Mouse (Mus musculus): ENCODE data around the gene Ube2c. TPM values are rescaled to one million over a fixed set of nuclear protein-coding genes. Genes with fewer than 3 reads are reported as not detected.

Gene Ube2c
- total RNA-seq, 1 experiment, result 159 TPM

- Histone ChIP-seq H3K36me3 (ENCODE audit: control insufficient read depth, insufficient read depth, low read length, poor library complexity, severe bottlenecking) (peaks cover 27% of the 10 kb centered on the region), H3K9me3 (ENCODE audit: control insufficient read depth, insufficient read depth, low read depth, low read length) (no peaks in the 10 kb centered on the region), H3K4me1 (ENCODE audit: control insufficient read depth in 2 of 2, insufficient read depth in 2 of 2, low read length in 2 of 2, poor library complexity in 1 of 2) (peaks cover 0 to 4% of the 10 kb centered on the region in 2 experiments; a peak in 2 of 4 replicates), H3K9ac (ENCODE audit: insufficient read depth, low read depth, low read length, poor library complexity, severe bottlenecking) (no peak overlapping the region), H3K4me3 (ENCODE audit: insufficient read depth in 1 of 2, low read depth in 1 of 2, low read length in 2 of 2, poor library complexity in 1 of 2, severe bottlenecking in 1 of 2) (no peak overlapping the region), H3K27ac (ENCODE audit: insufficient read depth, low read depth, low read length, poor library complexity, severe bottlenecking) (no peak overlapping the region)
- in situ Hi-C loops (cut with MboI; ENCODE audit: low sequenced_read_pairs in 2 of 2, unreplicated experiment in 2 of 2), result no loop called here
- no peak for TF ChIP-seq CHD2 (IDR thresholded peaks at IDR 0.05; ENCODE audit: low read depth, low read length)
- no peak for TF ChIP-seq HCFC1 (IDR thresholded peaks at IDR 0.05; ENCODE audit: borderline replicate concordance, insufficient read depth, low read length)
- TF ChIP-seq ZNF384 (IDR thresholded peaks at IDR 0.05; ENCODE audit: low read depth, low read length), result no peak
- no peak for TF ChIP-seq MAFK (IDR thresholded peaks at IDR 0.05; ENCODE audit: insufficient read depth, low read depth, low read length)
- no peak for TF ChIP-seq ZC3H11A (IDR thresholded peaks at IDR 0.05; ENCODE audit: borderline replicate concordance, low read depth, low read length)
- no peak for DNase-seq (ENCODE audit: low read depth, low spot score)
Observed at GRCm38 (mm10) chr2:164748991-164749390, 20.7 kb upstream of the Ube2c start.

GRCm38 (mm10) chr2:164752454-164752853 is 17.2 kb upstream of the Ube2c start:
- TF ChIP-seq ZC3H11A (IDR thresholded peaks at IDR 0.05; ENCODE audit: borderline replicate concordance, low read depth, low read length), result no peak
- no peak for TF ChIP-seq MAFK (IDR thresholded peaks at IDR 0.05; ENCODE audit: insufficient read depth, low read depth, low read length)
- no peak for TF ChIP-seq CHD2 (IDR thresholded peaks at IDR 0.05; ENCODE audit: low read depth, low read length)
- no peak for TF ChIP-seq HCFC1 (IDR thresholded peaks at IDR 0.05; ENCODE audit: borderline replicate concordance, insufficient read depth, low read length)
- no peak for TF ChIP-seq ZNF384 (IDR thresholded peaks at IDR 0.05; ENCODE audit: low read depth, low read length)
- Histone ChIP-seq H3K9ac (ENCODE audit: insufficient read depth, low read depth, low read length, poor library complexity, severe bottlenecking) (no peak overlapping the region), H3K4me1 (ENCODE audit: control insufficient read depth in 2 of 2, insufficient read depth in 2 of 2, low read length in 2 of 2, poor library complexity in 1 of 2) (peaks cover 0 to 2% of the 10 kb centered on the region in 2 experiments; a peak in 1 of 4 replicates), H3K9me3 (ENCODE audit: control insufficient read depth, insufficient read depth, low read depth, low read length) (no peaks in the 10 kb centered on the region), H3K27ac (ENCODE audit: insufficient read depth, low read depth, low read length, poor library complexity, severe bottlenecking) (no peak overlapping the region), H3K4me3 (ENCODE audit: insufficient read depth in 1 of 2, low read depth in 1 of 2, low read length in 2 of 2, poor library complexity in 1 of 2, severe bottlenecking in 1 of 2) (no peak overlapping the region), H3K36me3 (ENCODE audit: control insufficient read depth, insufficient read depth, low read length, poor library complexity, severe bottlenecking) (peaks cover 46% of the 10 kb centered on the region)
- no peak for DNase-seq (ENCODE audit: low read depth, low spot score)
- in situ Hi-C loops (cut with MboI; ENCODE audit: low sequenced_read_pairs in 2 of 2, unreplicated experiment in 2 of 2), result no loop called here

- H3K9me3 ChIP-seq (ENCODE audit: control insufficient read depth, insufficient read depth, low read depth, low read length), result no peaks in the 10 kb centered on the region
- in situ Hi-C loops (cut with MboI; ENCODE audit: low sequenced_read_pairs in 2 of 2, unreplicated experiment in 2 of 2), result no loop called here
- TF ChIP-seq ZC3H11A (IDR thresholded peaks at IDR 0.05; ENCODE audit: borderline replicate concordance, low read depth, low read length) (no peak), HCFC1 (IDR thresholded peaks at IDR 0.05; ENCODE audit: borderline replicate concordance, insufficient read depth, low read length) (no peak), CHD2 (IDR thresholded peaks at IDR 0.05; ENCODE audit: low read depth, low read length) (no peak), MAFK (IDR thresholded peaks at IDR 0.05; ENCODE audit: insufficient read depth, low read depth, low read length) (no peak), ZNF384 (IDR thresholded peaks at IDR 0.05; ENCODE audit: low read depth, low read length) (no peak)
- no peaks in the 10 kb centered on the region for H3K4me1 ChIP-seq (ENCODE audit: control insufficient read depth in 2 of 2, insufficient read depth in 2 of 2, low read length in 2 of 2, poor library complexity in 1 of 2)
- no peak overlapping the region for H3K27ac ChIP-seq (ENCODE audit: insufficient read depth, low read depth, low read length, poor library complexity, severe bottlenecking)
- H3K9ac ChIP-seq (ENCODE audit: insufficient read depth, low read depth, low read length, poor library complexity, severe bottlenecking), result no peak overlapping the region
- no peak for DNase-seq (ENCODE audit: low read depth, low spot score)
- no peak overlapping the region for H3K4me3 ChIP-seq (ENCODE audit: insufficient read depth in 1 of 2, low read depth in 1 of 2, low read length in 2 of 2, poor library complexity in 1 of 2, severe bottlenecking in 1 of 2)
- peaks cover 50% of the 10 kb centered on the region for H3K36me3 ChIP-seq (ENCODE audit: control insufficient read depth, insufficient read depth, low read length, poor library complexity, severe bottlenecking)
Observed at GRCm38 (mm10) chr2:164754105-164754504, 15.6 kb upstream of the Ube2c start.

- no peak for DNase-seq (ENCODE audit: low read depth, low spot score)
- Histone ChIP-seq H3K4me3 (ENCODE audit: insufficient read depth in 1 of 2, low read depth in 1 of 2, low read length in 2 of 2, poor library complexity in 1 of 2, severe bottlenecking in 1 of 2) (no peak overlapping the region), H3K27ac (ENCODE audit: insufficient read depth, low read depth, low read length, poor library complexity, severe bottlenecking) (no peak overlapping the region), H3K36me3 (ENCODE audit: control insufficient read depth, insufficient read depth, low read length, poor library complexity, severe bottlenecking) (peaks cover 54% of the 10 kb centered on the region), H3K9ac (ENCODE audit: insufficient read depth, low read depth, low read length, poor library complexity, severe bottlenecking) (no peak overlapping the region), H3K9me3 (ENCODE audit: control insufficient read depth, insufficient read depth, low read depth, low read length) (no peaks in the 10 kb centered on the region), H3K4me1 (ENCODE audit: control insufficient read depth in 2 of 2, insufficient read depth in 2 of 2, low read length in 2 of 2, poor library complexity in 1 of 2) (no peaks in the 10 kb centered on the region)
- no peak for TF ChIP-seq ZC3H11A (IDR thresholded peaks at IDR 0.05; ENCODE audit: borderline replicate concordance, low read depth, low read length)
- no peak for TF ChIP-seq ZNF384 (IDR thresholded peaks at IDR 0.05; ENCODE audit: low read depth, low read length)
- no peak for TF ChIP-seq CHD2 (IDR thresholded peaks at IDR 0.05; ENCODE audit: low read depth, low read length)
- TF ChIP-seq HCFC1 (IDR thresholded peaks at IDR 0.05; ENCODE audit: borderline replicate concordance, insufficient read depth, low read length), result no peak
- no peak for TF ChIP-seq MAFK (IDR thresholded peaks at IDR 0.05; ENCODE audit: insufficient read depth, low read depth, low read length)
- in situ Hi-C loops (cut with MboI; ENCODE audit: low sequenced_read_pairs in 2 of 2, unreplicated experiment in 2 of 2), result no loop called here
Observed at GRCm38 (mm10) chr2:164754800-164755199, 14.9 kb upstream of the Ube2c start.

GRCm38 (mm10) chr2:164757841-164758240 is 11.9 kb upstream of the Ube2c start:
- Histone ChIP-seq H3K9ac (ENCODE audit: insufficient read depth, low read depth, low read length, poor library complexity, severe bottlenecking) (no peak overlapping the region), H3K4me1 (ENCODE audit: control insufficient read depth in 2 of 2, insufficient read depth in 2 of 2, low read length in 2 of 2, poor library complexity in 1 of 2) (peaks cover 2 to 3% of the 10 kb centered on the region in 2 experiments; a peak in 1 of 4 replicates), H3K9me3 (ENCODE audit: control insufficient read depth, insufficient read depth, low read depth, low read length) (no peaks in the 10 kb centered on the region), H3K27ac (ENCODE audit: insufficient read depth, low read depth, low read length, poor library complexity, severe bottlenecking) (no peak overlapping the region), H3K36me3 (ENCODE audit: control insufficient read depth, insufficient read depth, low read length, poor library complexity, severe bottlenecking) (peaks cover 66% of the 10 kb centered on the region), H3K4me3 (ENCODE audit: insufficient read depth in 1 of 2, low read depth in 1 of 2, low read length in 2 of 2, poor library complexity in 1 of 2, severe bottlenecking in 1 of 2) (no peak overlapping the region)
- no peak for DNase-seq (ENCODE audit: low read depth, low spot score)
- in situ Hi-C loops (cut with MboI; ENCODE audit: low sequenced_read_pairs in 2 of 2, unreplicated experiment in 2 of 2), result no loop called here
- TF ChIP-seq CHD2 (IDR thresholded peaks at IDR 0.05; ENCODE audit: low read depth, low read length) (no peak), ZNF384 (IDR thresholded peaks at IDR 0.05; ENCODE audit: low read depth, low read length) (no peak), HCFC1 (IDR thresholded peaks at IDR 0.05; ENCODE audit: borderline replicate concordance, insufficient read depth, low read length) (no peak), ZC3H11A (IDR thresholded peaks at IDR 0.05; ENCODE audit: borderline replicate concordance, low read depth, low read length) (no peak), MAFK (IDR thresholded peaks at IDR 0.05; ENCODE audit: insufficient read depth, low read depth, low read length) (no peak)

Measured in ES-E14 (cell line).